Mouse (Mus musculus) heart, postnatal 4 days (tissue): ENCODE measurements around the gene Nectin1. TPM values are rescaled to one million over a fixed set of nuclear protein-coding genes. Genes with fewer than 3 reads are reported as not detected.
A peak's percentile ranks its signal among the peaks of the same experiment; 100 is the strongest.

Experiments used
- DNase-seq: peaks from one replicate; pipeline ENCODE4 v3.0.0; 2021
- total RNA-seq, 2 experiments: library from RNA; stranded (reverse); gene quantifications; 2 replicates each; pipeline ENCODE4 v1.2.3; 2021

Nectin1 gene
- total RNA-seq, 2 experiments from 2014 or later: 8.3 to 8.9 TPM

- no peak for DNase-seq
Measured at GRCm38 (mm10) chr9:43741277-43741676, 2.5 kb upstream of the Nectin1 start.

- DNase-seq: no peak
Measured at GRCm38 (mm10) chr9:43742066-43742465, 1.7 kb upstream of the Nectin1 start.

DNA sequence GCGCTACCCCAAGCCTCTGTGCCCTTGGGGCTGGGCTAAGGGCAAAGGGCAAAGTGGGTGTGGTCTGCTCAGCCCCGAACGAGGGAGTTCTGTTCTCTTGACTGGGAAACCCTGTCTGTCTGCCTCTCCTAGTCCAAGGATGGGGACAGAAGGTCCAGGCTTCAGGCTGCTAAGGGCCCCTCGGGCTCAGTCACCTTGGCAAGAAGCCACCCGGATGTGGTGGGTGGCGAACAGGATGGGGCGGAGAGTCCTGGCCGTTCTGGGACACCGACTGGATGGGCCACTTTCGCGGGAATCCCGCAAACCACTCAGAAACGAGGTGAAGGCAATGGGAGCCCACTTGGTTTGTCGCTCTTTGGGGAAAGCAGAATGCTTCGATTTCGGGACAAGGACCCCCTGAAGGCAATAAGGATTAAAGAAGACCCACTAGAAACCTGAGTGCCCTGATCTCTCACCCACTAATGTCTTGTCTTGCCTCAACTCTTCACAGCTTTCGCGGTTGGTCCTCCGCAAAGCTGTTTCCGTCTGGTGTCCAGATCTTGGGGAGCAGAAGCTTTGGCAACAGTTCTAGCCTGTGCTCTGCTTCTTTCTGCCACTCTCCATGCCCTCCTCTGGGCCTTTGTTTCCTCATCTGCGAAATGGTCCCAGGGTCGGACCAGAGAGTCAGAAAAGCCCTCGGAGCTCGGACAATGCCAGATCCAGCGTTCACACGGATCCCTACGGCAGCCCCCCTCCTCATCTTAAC, 710 bp upstream of the Nectin1 start:
- DNase-seq: peak; percentile 90

- DNase-seq: peak; percentile 21
Measured at GRCm38 (mm10) chr9:43744138-43744981, 576 bp downstream of the Nectin1 start.

GRCm38 (mm10) chr9:43745051-43745792, 1.4 kb downstream of the Nectin1 start:
- peak; percentile 37 for DNase-seq

DNA sequence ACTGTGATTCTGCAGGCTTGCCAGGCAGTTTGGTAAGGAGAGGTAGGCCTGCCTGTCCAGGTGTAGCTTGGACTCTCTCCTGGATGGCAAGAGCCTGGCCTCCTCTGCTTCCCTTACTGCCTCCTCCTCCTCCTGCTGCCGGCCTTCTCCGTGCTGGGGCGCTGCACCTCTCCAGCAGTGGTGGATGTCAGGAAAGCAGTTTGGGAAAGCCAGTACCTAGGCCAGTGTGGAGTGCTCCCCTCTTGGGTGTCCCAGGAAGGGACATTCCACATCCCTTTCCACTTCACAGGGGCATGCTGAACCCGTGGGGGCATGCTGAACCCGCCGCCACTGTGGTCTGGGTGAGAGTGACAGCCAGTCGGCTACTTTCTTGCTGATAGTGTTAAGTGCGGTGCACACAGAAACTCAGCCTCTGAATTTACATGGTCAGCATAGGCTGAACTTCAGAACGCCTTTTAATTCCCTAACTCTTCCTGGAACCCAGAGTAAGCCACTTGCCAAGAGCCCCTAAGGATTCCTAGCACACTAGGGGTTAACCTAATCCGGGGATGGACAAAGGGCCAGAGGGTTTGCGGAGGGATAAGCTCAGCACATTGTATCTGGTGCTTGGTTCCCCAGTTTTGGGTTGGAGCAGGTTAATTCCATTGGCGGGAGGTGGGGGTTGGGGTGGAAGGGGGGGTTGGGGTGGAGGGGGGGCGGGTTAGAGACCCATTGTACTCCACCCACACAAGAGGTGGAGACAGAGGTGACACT, 2.3 kb downstream of the Nectin1 start:
- DNase-seq: no peak

- no peak for DNase-seq
Measured at GRCm38 (mm10) chr9:43747710-43748109, 3.9 kb downstream of the Nectin1 start.

DNA sequence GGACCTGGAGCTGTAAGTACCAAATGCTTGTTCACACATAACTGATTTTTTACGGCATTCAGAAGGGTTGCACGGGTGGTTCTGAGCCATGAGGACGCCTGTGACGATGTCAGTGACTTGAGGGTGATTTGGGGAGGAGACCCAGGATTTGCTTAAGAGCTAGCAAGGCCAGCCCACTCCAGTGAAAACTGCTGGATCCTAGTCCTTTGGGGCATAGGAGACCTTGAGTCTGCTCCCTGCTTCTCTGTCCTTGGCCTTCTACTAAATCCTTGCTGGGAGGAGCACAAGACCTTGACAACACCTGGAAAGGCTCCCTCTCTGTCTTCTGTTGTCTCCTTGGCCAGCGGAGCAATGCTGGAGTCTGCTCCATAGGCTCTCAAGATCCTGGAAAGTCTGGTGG, 4.7 kb downstream of the Nectin1 start:
- no peak for DNase-seq

DNA sequence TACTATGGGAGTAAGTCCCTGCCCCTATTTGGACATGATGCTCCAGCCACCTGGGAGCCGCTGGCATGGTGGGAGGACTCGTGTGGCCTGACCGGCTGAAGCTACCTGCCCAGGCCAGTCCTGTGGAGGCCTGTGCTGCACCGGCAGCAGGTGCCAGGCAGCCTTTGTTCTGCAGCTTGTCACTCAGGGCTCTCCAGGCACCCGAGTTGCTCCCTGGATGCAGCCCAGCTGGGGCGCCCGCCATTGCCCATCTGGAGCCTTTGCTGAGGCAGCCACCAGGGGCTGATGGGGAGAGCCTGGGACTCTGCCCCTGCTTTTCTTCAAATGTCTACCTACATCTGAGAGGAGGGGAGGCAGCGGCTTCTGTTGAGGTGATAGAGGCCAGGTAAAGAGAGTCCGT, 6.3 kb downstream of the Nectin1 start:
- DNase-seq: no peak

DNA sequence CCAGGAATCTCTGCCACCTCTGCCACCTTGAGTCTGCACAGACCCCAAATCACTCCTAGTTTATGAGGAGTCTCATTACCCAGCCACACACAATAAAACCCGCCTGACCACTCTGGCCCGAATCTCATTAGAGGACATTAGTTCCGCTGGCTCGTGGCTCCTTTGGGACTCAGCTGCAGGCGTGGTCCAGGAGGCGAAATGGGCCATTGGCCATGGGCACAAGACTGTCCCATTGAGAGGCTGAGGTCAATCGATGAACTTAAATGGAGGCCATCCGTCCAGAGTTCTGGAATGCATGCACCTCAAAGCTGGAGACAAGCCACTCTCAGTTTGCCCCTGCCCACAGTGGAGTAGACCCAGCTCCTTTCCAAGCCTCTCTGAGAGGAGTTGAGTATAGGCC, 7.3 kb downstream of the Nectin1 start:
- DNase-seq: no peak

DNA sequence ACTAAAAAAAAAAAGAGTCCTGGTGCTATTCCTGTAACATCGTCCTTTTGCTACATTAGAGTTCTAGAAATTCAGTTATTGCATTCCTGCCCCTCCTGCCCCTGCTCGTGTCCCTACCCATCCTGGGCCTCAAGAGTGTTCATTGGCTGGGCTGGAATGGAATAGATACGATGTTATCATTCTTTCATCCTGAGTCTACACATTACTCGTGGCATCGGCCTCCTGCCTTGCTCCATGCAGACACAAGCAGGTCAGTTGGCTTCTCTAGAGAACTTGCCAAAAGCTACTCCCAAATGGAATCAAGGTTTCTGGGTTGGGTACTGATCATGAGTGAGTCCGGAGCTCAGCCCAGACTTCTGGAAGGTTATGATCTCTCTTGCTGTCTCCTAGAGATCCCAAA, 9.7 kb downstream of the Nectin1 start:
- DNase-seq: no peak

- no peak for DNase-seq
Measured at GRCm38 (mm10) chr9:43754083-43754482, 10.3 kb downstream of the Nectin1 start.

GRCm38 (mm10) chr9:43754768-43755197, 11.0 kb downstream of the Nectin1 start:
- no peak for DNase-seq

- DNase-seq: no peak
Measured at GRCm38 (mm10) chr9:43755464-43755863, 11.7 kb downstream of the Nectin1 start.

GRCm38 (mm10) chr9:43755928-43756327, 12.1 kb downstream of the Nectin1 start:
- DNase-seq: no peak

GRCm38 (mm10) chr9:43757225-43757624, 13.4 kb downstream of the Nectin1 start:
- DNase-seq: no peak

- no peak for DNase-seq
Measured at GRCm38 (mm10) chr9:43757972-43758965, 14.5 kb downstream of the Nectin1 start.

GRCm38 (mm10) chr9:43760078-43760477, 16.3 kb downstream of the Nectin1 start:
- DNase-seq: no peak

DNA sequence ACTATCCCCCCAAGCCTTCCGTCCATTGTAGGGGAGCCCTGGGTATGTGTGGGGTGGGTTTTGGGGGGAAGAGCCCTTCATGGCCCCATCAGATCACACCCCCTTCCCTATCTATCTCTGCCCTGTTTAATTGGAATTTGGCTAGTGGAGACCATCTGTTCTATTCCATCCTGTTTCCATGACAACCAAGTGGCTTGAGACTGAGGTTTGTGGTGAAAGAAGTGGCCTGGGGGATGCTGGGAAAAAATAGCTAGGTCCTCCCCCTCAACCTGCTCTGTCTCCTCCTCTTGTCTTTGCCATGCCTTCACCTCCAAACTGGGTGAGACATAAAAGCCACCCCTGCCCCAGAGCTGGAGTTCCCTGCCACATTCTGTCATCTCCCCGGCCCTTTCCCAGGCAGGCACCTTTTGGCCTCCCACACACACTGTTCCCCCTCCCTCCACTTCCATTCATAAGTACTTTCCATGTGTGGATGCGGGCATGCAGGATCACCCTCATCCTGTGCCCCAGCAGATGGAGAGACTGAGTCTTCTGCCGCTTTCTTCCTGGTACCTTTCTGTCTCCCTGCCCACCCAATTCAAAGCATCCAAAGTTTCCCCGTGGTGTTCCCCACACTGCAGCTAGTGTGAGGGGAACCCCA, 17.5 kb downstream of the Nectin1 start:
- DNase-seq: no peak

DNA sequence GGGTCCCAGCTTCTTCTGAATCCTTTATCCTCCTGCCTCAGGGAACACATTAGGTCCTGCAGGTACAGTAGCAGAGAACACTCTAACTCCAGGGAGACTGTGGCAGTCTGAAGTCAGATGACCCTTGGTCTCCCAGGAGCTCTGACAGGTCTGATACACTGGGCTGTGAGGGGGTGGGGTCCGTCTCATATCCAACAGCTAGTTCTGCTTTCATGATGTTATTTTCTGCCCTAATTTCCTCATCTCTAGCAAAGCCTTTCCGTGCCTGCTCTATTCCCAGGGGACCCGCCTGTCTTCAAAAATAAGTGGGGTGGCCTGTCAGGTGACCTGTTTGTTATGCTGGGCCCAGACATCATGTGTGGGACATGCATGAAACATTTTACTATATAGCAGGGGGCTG, 18.2 kb downstream of the Nectin1 start:
- DNase-seq: no peak
